8 mouse cellular contexts compared by ENCODE assay signal in the genomic region with DNA sequence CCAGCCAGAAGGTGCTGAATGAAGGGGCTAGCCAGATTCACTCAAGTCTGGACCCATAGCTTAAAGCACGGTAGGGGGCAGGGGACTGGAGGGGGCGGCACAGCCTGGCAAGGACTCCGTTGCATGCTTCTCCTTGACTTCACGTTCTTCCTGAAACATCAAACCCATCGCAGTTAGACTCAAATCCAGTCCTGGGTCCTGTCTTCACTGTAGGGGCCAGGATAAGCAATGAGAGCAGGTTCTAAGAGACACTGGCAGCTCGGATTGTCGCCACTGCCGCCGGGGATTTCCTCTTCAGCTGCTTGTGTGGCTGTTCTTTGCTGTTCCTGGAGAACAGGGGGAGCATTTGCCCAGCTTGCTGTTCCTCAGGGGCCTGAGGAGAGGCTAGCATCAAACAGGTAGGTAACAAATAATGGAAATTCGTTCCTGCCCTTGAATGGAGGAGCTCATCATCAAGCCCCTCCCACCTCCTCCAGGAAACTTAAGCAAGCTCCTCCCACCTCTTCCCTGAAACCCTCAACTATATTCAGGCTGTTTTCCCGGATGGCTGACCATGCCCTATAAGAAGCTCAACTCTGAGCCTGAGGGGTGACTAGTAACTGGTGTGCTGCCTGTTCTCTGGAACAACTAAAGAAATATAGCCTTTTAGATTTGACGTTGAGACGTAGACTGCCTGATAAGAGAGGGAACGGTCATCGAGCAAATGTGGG. TPM values are rescaled to one million over a fixed set of nuclear protein-coding genes. Genes with fewer than 3 reads are reported as not detected.
A peak's percentile ranks its signal among the peaks of the same experiment; 100 is the strongest.
DNase-seq lines count a peak whose midpoint lies in the region; ATAC-seq lines count a peak whose summit lies in the region.

No protein-coding gene starts in this region.

- no peaks in the 10 kb centered on the region for H3K36me3 ChIP-seq in hindbrain, embryonic 11.5 days (ENCODE audit: control insufficient read depth, insufficient read depth, low read length)
- no peaks in the 10 kb centered on the region for H3K36me3 ChIP-seq in liver, embryonic 15.5 days (replicated peaks)
- H3K36me3 ChIP-seq in stomach, embryonic 16.5 days (ENCODE audit: control insufficient read depth, insufficient read depth, low read length): no peaks in the 10 kb centered on the region

- no peak for ATAC-seq in hindbrain, embryonic 11.5 days (ENCODE audit: low FRiP score)
- no peak for ATAC-seq in liver, embryonic 15.5 days (ENCODE audit: insufficient read depth)
- ATAC-seq in stomach, embryonic 16.5 days (ENCODE audit: insufficient read depth, low FRiP score): no peak
- no peak for ATAC-seq in megakaryocyte, adult 5-6 weeks (ENCODE audit: poor library complexity, severe bottlenecking)

- H3K9me3 ChIP-seq in hindbrain, embryonic 11.5 days (ENCODE audit: control insufficient read depth, low read length): no peaks in the 10 kb centered on the region
- H3K9me3 ChIP-seq in liver, embryonic 15.5 days (replicated peaks): no peaks in the 10 kb centered on the region
- H3K9me3 ChIP-seq in stomach, embryonic 16.5 days (replicated peaks; ENCODE audit: control insufficient read depth, low read length): no peaks in the 10 kb centered on the region

- H3K4me2 ChIP-seq in hindbrain, embryonic 11.5 days (replicated peaks; ENCODE audit: low read depth, low read length): no peak overlapping the region; the same call in 1 of the 2 replicates
- H3K4me2 ChIP-seq in liver, embryonic 15.5 days: peak overlapping the region; percentile 31
- H3K4me2 ChIP-seq in stomach, embryonic 16.5 days (ENCODE audit: low read depth, low read length): peak overlapping the region; percentile 55

- no peaks in the 10 kb centered on the region for H3K27me3 ChIP-seq in hindbrain, embryonic 11.5 days (ENCODE audit: control insufficient read depth, insufficient read depth, low read length)
- no peaks in the 10 kb centered on the region for H3K27me3 ChIP-seq in liver, embryonic 15.5 days
- H3K27me3 ChIP-seq in stomach, embryonic 16.5 days (ENCODE audit: control insufficient read depth, insufficient read depth, low read length): no peaks in the 10 kb centered on the region

- peak; percentile 69 for DNase-seq in retina, postnatal 1 day
- no peak for DNase-seq in retina, embryonic 14.5 days (ENCODE audit: low spot score)
- DNase-seq in hindbrain, embryonic 11.5 days (ENCODE audit: low spot score): peak; percentile 21
- no peak for DNase-seq in left cerebral cortex, adult 11 months (ENCODE audit: low spot score)
- no peak for DNase-seq in right cerebral cortex, postnatal 25 days

- 35% methylated on average over 15 of the region's 15 CpGs for WGBS in hindbrain, embryonic 11.5 days
- 21% methylated on average over 15 of the region's 15 CpGs for WGBS in liver, embryonic 15.5 days (ENCODE audit: insufficient replicate concordance)
- WGBS in stomach, embryonic 16.5 days: 18% methylated on average over 15 of the region's 15 CpGs

- no peak overlapping the region for H3K4me3 ChIP-seq in hindbrain, embryonic 11.5 days (ENCODE audit: low read depth, low read length)
- no peak overlapping the region for H3K4me3 ChIP-seq in liver, embryonic 15.5 days (replicated peaks)
- peak overlapping the region; percentile 35 for H3K4me3 ChIP-seq in stomach, embryonic 16.5 days (replicated peaks; ENCODE audit: low read length)

- H3K9ac ChIP-seq in hindbrain, embryonic 11.5 days (ENCODE audit: low read depth, low read length): no peak overlapping the region
- H3K9ac ChIP-seq in liver, embryonic 15.5 days: no peak overlapping the region
- peak overlapping the region; percentile 60 for H3K9ac ChIP-seq in stomach, embryonic 16.5 days (ENCODE audit: low read length)

- H3K27ac ChIP-seq in hindbrain, embryonic 11.5 days (ENCODE audit: low read depth, low read length): no peak overlapping the region
- no peak overlapping the region for H3K27ac ChIP-seq in liver, embryonic 15.5 days (replicated peaks)
- no peak overlapping the region for H3K27ac ChIP-seq in stomach, embryonic 16.5 days (ENCODE audit: low read length)

- no peaks in the 10 kb centered on the region for H3K4me1 ChIP-seq in hindbrain, embryonic 11.5 days (replicated peaks; ENCODE audit: control insufficient read depth, insufficient read depth, low read length)
- H3K4me1 ChIP-seq in liver, embryonic 15.5 days (replicated peaks): no peaks in the 10 kb centered on the region
- peaks cover 4% of the 10 kb centered on the region for H3K4me1 ChIP-seq in stomach, embryonic 16.5 days (ENCODE audit: control insufficient read depth, insufficient read depth, low read length)

RNA-seq across cellular contexts. Expression of a gene that starts 18.3 kb away (rescaled TPM):
- not detected in 2 replicates for polyA plus RNA-seq in hindbrain, embryonic 11.5 days (2014; fragmentation: Nextera tagmentation; extraction: Ambion mirVana)
- polyA plus RNA-seq in liver, embryonic 15.5 days (2015; fragmentation: Nextera tagmentation; extraction: Ambion mirVana): not detected in 2 replicates
- not detected in 2 replicates for polyA plus RNA-seq in stomach, embryonic 16.5 days (2015; fragmentation: Nextera tagmentation; extraction: Ambion mirVana)
- not detected in 2 replicates for total RNA-seq in megakaryocyte, adult 5-6 weeks (2015)
- not detected in 2 replicates for total RNA-seq in megakaryocyte, adult 5-6 weeks (2017)

RNA-seq across cellular contexts. Expression of a gene that starts 31.9 kb away (rescaled TPM):
- not detected in 2 replicates for polyA plus RNA-seq in hindbrain, embryonic 11.5 days (2014; fragmentation: Nextera tagmentation; extraction: Ambion mirVana)
- not detected in 2 replicates for polyA plus RNA-seq in liver, embryonic 15.5 days (2015; fragmentation: Nextera tagmentation; extraction: Ambion mirVana)
- not detected in 2 replicates for polyA plus RNA-seq in stomach, embryonic 16.5 days (2015; fragmentation: Nextera tagmentation; extraction: Ambion mirVana)
- total RNA-seq in megakaryocyte, adult 5-6 weeks (2015): not detected in 2 replicates
- total RNA-seq in megakaryocyte, adult 5-6 weeks (2017): not detected in 2 replicates

RNA-seq across cellular contexts. Expression of a gene that starts 45.6 kb away (rescaled TPM):
- not detected in 2 replicates for polyA plus RNA-seq in hindbrain, embryonic 11.5 days (2014; fragmentation: Nextera tagmentation; extraction: Ambion mirVana)
- polyA plus RNA-seq in liver, embryonic 15.5 days (2015; fragmentation: Nextera tagmentation; extraction: Ambion mirVana): not detected in 2 replicates
- polyA plus RNA-seq in stomach, embryonic 16.5 days (2015; fragmentation: Nextera tagmentation; extraction: Ambion mirVana): not detected in 2 replicates
- not detected in 2 replicates for total RNA-seq in megakaryocyte, adult 5-6 weeks (2015)
- not detected in 2 replicates for total RNA-seq in megakaryocyte, adult 5-6 weeks (2017)

Comparison
In these comparisons a context has a peak if more than half of its experiments do, and no peak if none do; other contexts are left out.
1. DNase-seq: peak in retina, postnatal 1 day (single experiment) and hindbrain, embryonic 11.5 days (single experiment); none in retina, embryonic 14.5 days (single experiment), left cerebral cortex, adult 11 months (single experiment) and right cerebral cortex, postnatal 25 days (single experiment).